Mouse (Mus musculus): ENCODE data around the gene Pold3.

DNA sequence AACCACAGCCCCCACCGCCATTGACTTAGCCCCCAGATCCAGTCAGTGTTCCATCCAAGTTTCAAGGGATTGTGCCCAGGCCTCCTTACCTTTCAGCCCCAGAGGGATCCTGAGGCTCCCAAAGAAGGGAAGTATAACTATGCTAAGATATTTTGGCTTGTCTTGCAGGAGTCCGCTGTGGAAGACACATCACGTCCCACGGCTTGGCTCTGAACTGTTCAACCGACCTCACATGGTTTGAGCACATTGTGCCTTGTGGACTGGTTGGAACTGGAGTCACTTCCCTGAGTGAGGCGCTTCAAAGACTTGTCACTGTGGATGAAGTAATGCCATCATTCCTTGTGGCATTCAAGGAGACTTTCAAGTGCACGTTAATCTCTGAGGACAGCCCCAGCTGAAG lies 38.6 kb upstream of the Pold3 start:
- TF ChIP-seq GATA1 (IDR thresholded peaks at IDR 0.05; ENCODE audit: low read length) (no peak), TAL1 (IDR thresholded peaks at IDR 0.05; ENCODE audit: low read length) (no peak)

All from erythroblast, embryonic 14.5 days (primary cell).